Mouse (Mus musculus) layer of hippocampus, adult 9-11 months (tissue): ENCODE data around the gene Speg.

Experiments
- DNase-seq: peaks from one replicate; pipeline ENCODE4 v3.0.0; 2022

The Speg gene

DNA sequence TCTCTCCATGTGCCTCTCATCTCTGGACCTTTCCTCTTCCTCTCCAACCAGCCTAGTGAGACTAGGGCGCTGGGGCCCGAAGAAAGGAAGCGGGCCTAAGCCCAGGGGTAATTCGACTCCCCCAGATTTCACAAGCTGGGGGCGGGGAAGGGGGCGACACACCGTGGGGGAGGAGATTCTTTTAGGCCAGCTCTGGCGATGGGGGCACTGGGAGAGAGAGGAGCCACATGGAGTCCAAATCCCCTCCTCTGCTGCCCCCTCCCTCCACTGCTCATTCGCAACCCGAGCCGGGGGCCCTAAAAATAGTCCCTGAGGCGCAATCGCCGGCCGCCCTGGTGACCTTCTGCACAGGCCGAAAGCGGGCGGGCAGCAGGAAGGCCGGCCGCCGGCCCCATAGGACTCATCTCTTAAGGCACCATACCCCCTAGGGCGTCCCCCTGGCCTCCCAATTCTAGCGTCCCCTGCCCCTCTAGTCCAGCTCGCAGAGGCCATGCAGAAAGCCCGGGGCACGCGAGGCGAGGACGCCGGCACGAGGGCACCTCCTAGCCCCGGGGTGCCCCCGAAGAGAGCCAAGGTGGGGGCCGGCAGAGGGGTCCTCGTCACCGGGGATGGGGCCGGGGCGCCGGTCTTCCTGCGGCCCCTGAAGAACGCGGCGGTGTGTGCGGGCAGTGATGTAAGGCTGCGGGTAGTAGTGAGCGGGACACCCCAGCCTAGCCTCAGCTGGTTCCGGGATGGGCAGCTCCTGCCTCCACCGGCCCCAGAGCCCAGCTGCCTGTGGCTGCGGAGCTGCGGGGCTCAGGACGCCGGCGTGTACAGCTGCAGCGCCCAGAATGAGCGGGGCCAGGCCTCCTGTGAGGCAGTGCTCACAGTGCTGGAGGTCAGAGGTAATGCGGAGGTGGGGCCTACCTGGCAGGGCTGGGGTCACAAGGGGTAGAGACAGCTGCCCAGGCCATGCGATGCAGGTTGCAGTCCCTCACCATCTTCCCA lies at the start of gene Speg:
TSS of gene Speg (plus strand) at position 348 of the 987 bp plus-strand sequence.
- no peak for DNase-seq

DNA sequence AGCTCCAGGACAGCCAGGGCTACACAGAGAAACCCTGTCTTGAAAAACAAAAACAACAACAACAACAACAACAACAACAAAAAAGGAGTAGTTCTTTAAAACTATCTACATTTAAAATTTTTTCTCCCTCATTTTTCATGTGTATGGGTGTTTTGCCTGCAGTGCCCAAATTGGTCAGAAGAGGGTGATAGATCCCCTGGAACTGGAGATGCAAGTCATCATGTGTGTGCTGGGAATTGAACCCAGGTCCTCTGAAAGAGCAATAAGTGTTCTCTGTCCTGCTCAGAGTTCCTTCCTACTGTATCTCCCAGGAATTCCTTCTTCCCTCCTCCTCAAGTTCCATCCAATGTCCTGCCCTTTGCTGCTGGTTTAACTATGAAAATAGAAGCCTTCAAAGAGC lies 47.6 kb upstream of the Speg start:
- no peak for DNase-seq

DNA sequence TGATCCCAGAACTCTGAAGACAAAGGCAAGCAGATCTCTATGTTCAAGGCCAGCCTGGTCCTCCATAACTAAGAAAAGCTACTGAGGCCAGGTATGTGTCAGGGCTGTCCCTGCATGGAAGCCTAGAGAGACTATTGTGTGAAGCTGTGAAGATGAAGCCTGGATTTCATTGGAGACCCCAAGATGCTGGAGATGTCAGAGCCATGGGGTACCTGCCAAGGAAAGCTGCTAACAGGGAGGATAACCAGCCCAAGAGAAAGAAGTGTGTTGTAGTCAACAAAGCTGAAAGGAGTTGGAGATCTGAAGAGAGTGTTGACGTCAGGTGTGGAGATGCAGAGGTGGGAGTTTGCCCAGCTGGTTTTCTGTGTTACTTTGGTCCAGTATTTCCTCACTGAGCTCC lies 43.8 kb upstream of the Speg start:
- DNase-seq, result no peak

DNA sequence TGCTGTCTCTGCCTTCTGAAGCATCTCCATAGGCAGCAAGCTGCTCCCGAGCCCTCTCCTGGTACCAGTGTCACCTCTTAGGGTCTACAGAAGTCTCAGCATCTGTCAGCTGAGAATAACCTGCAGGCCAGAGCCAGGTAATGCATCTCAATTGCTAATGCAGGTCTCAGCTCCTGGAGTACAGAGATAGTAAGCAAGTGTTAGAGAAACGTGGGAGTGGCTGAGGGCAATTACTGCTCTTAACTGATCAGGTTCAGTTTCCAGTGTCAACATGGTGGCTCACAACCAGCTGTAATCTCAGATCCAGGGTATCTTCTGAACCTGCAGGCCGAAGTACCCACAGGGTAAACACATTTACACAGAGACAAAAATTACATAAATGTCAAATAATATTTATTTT lies 38.6 kb upstream of the Speg start:
- DNase-seq, result no peak

DNA sequence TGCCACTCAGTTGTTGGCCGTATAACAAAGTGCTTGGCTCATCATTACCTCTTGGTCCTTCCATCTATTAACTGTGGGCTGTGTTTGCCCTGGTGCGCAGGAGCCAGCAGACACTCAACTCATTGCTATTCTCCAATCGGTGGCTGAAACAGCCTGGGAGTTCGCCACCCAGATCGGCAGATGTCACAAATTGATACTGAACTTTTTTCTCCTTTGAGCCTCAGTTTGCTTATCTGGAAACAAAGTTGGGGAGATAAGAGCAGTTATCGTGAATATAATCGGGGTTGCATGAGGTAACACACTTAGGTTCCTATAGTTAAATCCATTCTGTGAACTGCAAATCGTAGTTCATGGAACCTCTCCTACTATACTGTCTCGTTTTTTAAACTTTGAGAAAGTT lies 38.0 kb upstream of the Speg start:
- DNase-seq, result no peak

DNA sequence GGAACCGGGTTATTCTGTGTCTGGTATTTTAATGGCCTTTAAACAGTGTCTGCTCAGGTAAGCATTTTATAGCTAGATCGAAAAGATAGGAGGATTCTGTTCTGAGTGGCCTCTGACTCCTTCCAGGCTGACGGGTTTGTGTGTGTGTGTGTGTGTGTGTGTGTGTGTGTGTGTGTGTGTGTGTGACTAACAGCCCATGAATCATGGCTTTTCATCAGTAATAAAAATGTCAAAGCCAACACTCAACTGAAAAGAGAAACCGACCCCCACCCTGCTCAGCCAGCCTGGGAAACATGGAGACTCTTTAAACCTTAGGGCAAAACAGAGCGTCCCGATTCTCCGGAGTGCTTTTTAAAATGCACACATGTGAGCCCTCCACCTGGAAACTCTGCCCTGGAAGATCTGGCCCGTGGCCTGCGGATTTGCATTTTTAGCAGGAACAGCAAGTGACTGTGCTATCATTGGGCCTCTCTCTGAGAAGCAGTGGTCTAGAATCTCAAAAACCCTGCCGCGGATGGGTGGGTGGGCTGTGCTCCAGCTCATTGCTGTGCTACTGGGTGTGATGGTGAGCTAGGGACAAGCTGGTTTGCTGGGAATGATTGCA lies 36.9 kb upstream of the Speg start:
- DNase-seq, result no peak

DNA sequence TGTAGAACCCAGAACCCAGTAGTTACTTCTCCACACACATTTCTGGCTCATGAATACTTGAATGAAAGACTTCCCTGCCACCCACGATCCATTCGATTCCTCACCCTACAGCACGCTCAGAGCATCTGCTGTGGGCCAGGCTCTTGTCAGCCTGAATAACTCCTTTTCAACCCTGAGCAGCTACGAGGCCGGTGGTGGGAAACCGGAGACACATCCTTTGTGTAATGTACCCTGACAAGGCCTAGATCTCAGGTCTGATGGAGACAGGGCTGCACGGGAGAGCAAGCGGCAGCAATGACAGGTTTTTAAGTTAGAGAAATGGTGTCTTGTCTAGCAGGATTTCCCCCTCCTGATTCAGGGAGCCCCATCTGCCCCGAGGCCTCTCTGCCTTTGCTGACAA lies 35.8 kb upstream of the Speg start:
- no peak for DNase-seq

DNA sequence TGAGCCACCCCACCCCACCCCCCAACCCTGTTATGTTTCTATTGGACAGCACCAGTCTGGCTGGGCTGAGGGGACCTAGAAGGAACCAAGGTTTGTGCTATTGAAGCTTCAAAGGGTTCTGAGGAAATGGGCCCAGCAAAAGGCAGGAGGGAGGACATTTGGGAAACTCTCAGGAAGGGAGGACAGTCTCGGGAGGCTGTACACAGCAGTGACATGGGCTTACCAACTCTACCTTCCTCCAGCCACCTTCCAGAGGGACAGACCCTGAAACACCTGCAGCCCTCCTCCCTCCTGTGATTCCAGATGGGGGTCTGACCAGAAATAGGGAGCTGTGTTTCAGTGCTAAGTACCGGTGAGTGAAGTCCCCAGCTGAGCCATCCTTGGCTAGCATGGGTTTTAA lies 34.6 kb upstream of the Speg start:
- DNase-seq, result no peak

DNA sequence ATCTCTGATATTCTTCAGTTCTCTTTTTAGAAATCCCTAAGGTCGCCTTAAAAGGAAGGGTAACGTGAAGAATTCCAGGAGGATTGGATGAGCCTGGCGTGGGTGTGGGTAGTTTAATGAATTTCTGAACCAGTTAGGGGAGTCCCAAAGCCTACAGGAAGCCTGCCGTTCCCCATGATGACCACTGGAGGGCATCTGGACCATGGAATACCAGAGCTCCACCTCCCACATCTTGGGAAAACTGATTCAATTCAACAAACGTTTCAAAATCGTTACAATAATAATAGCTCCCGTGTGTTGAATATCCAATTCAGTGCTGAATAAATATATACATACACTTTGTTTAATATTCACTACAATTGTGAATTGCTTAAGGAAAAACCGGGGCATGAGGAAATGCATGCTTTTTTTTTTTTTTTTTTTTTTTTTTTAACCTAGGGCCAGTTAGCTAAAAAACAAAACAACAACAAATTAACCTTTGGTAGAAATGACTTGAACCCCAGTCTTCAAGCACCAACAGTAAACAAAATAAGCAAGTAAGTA lies 32.2 kb upstream of the Speg start:
- DNase-seq, result peak; percentile 68

DNA sequence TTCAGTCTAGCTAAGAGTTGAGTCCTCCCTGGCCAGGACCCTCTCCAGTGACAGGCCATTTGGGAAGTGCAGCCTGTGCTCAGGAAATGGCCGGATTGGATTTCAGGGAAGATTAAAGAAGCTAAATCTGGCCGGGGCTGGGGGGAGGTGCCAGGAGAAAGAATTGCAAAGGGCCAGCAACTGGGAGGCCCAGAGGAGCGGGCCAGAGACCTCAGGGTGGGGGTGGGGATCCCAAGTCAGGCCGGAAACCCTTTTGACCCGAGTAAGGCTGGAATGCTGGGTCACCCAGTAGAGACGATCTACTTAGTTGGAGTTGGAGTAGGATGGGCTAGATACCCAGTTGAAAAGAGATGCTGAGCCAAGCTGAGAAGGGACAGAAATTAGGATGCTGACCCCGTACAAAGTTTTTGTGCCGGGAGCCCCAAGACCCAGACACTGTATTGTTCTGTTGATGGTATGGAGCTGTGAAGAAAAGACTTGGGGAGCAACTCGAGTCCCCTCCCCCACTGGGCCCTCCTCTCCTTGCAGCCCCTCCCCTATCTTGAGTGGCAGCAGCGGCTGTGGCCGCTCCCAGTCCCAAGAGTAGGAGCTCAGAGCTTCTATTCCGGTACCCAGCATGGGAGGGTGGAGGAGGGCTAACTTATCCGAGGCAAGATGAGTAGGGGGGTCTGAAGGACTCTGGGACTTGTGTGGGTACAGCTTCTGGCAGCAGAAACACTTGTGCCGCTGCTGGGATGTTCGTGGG lies 30.6 kb upstream of the Speg start:
- DNase-seq, result no peak

DNA sequence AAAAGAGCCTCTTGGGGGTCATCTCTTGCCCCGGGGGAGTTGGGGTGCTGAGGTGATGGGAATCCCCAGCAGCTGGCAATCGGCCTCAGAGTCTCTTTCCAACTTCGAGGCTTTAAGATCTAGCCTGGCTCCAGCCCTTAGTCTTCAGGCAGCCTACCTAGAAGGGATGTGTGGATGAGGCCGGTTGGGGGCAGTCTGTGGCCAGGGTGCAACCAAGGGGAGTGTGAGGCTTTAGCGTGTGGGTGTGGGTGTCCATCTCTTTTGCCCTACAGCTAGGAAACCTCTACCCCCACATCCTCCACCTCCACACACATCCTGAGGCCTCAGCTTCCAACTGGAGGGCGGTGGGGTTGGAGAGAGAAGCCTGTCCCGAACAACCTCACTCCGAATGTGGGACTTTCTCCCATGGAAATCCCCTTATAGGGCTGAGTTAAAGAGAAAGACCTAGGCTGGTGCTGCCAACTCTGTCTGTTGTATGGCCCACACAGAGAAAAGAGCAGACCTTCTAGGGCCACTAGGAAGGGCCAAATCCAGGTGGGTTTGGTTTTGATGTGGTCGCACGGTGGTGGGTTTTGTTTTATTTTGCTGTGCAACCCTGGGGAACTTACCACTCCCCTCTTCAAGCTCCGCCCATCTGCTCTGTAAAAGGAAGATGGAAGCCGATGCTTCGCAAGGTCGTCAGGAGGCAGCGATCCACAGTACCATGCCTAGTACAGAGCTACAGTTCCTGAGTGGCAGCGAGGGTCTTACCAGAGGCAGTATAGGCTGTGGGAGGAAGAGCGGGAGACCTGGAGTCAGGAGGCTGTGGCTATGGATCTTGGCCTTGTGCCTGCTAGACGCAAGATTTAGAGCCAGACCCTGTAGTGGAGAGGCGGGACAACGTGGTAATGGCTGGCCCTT lies 29.8 kb upstream of the Speg start:
- DNase-seq, result no peak

DNA sequence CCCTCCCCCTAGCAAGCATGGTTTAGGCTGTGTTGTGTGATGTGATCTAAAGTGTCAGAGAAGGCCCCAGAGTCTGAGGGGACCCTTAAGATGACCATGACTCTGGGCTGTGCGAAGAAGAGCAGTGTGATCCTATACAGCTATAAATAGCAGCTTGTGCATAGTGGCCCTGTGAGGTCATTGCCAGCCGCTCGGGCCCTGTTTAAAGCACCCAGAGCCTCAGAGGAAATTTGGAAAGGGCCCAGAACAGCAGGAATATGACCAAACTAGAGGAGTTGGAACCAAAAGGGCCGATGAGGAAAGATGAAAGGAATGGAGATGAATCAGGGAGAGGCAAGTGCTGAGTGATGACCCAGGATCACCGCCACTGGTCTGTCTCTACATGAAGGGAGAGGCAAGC lies 27.8 kb upstream of the Speg start:
- no peak for DNase-seq

DNA sequence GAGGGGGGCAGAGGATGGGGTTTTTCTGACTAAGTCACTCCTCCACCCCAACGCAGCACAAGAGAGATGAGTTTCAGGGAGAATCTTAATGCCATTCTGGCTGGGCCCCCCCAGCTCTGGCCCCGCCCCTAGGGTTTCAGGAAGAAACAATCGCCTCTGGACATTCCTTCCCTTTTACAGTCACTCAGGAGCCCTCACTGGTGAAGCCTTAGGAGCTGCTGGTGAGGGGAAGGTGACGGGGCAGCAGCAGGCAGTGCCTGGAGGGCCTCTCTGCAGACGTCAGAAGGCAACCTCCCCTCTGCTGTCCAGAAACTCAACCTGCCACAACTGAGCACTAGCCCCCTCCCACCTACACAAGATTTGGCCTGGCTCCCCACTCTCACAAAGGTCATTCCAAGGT lies 25.8 kb upstream of the Speg start:
- DNase-seq, result no peak

DNA sequence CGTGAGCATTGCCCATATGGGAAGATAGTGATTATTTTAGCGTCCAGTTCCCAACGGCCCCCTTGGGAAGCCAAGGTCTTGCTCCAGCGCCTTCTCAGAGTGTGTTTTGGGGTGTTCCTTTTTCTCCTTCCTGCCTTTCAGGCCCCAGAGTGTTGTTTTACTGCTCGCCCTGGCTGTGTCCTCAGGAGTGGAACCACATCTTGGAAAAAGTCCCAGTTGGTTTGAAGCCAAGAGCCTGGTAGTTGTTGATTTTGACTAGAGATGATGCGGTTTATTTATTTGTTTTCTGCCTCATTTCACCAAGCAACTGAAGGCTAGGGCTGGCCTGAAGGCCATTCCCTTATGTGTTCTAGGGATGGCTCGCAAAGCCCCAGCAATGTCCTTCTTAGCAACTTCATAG lies 17.8 kb upstream of the Speg start:
- DNase-seq, result no peak

DNA sequence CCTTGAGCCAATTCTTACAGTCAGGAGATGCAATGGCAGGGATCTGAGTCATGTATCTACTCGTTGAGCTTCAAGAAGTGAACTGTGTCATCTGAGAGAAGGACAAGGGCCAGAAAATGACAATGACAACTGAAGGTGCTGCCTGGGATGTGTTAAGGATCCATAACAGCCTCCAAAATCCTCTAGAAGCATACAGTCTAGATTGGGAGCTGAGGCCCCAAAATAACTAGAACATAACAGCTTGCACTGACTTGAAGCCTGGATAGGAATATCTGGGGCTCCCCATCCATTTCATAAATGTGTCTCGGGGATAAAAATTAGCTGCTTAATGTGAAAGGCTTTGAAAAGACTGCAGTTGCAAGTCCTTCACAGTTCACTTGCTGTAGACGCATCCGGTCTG lies 17.1 kb upstream of the Speg start:
- no peak for DNase-seq

DNA sequence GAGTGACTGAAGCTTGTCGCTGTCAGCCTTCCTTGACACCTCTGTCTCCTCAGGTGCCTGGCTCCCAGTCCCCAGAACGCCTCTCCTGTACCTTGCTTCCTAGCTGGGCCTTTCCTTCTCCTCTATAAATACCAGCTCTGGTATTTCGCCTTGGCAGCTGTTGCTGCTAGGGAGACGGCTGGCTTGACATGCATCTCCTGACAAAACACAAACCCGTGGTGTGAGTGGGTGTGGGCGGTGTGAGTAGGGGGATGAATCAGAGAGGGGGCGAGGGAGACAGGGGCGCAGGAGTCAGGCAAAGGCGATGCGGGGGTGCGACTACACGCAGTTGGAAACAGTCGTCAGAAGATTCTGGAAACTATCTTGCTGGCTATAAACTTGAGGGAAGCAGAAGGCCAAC lies 15.8 kb upstream of the Speg start:
- peak; percentile 53 for DNase-seq

DNA sequence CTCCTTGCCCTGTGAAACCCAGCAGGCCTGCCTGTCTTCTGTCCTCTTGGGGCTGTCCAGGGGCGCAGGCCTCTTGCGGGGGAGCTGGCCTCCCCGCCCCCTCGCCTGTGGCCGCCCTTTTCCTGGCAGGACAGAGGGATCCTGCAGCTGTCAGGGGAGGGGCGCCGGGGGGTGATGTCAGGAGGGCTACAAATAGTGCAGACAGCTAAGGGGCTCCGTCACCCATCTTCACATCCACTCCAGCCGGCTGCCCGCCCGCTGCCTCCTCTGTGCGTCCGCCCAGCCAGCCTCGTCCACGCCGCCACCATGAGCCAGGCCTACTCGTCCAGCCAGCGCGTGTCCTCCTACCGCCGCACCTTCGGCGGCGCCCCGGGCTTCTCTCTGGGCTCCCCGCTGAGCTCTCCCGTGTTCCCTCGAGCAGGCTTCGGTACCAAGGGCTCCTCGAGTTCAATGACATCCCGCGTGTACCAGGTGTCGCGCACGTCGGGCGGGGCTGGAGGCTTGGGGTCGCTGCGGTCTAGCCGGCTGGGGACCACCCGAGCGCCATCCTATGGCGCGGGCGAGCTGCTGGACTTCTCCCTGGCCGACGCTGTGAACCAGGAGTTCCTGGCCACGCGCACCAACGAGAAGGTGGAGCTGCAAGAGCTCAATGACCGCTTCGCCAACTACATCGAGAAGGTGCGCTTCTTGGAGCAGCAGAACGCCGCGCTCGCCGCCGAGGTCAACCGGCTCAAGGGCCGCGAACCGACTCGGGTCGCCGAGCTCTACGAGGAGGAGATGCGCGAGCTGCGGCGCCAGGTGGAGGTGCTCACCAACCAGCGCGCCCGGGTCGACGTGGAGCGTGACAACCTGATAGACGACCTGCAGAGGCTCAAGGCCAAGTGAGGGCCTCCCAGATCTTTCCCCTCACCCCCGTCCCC lies 14.7 kb upstream of the Speg start, which contains the start of gene Des:
TSS of gene Des (plus strand) at position 218 of the 920 bp plus-strand sequence.
- no peak for DNase-seq

DNA sequence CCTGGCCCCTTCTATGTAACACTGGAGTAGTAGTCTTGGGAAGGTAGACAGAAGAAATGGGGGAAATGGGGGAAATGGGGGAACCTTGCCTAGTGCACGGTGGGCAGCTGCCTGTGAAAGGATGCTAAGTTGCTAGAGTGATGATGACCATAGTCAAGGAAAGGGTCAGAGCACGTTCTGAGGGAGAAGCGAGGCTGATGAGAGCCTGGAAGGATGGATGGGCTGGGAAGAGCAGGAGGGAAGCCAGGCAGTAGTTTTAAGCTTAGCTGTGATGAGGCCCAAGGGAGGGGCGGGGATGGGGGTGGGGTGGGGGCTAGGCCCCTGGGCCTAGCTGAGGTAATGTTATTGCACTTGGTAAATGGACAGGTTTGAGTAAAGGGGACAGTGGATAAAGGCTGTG lies 14.0 kb upstream of the Speg start:
- DNase-seq, result no peak

DNA sequence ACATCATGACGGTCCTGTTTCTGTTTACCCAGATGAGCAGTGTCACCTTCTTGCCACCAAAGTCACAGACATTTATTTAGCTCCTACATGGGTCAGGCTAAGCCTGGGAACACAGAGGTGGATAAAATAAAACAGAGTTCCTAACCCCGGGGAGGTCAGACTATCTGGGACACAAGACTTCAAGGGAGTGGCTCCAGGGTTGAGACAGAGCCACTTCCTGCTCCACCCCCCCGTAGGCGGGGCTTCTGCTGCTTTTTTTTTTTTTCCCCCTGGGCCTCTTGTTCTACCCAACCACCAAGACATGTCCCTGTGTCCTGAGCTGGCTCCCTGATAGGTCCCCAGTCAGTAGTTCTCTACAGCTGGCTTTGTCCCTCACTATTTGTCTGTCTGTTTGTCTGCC lies 13.3 kb upstream of the Speg start:
- DNase-seq, result no peak

DNA sequence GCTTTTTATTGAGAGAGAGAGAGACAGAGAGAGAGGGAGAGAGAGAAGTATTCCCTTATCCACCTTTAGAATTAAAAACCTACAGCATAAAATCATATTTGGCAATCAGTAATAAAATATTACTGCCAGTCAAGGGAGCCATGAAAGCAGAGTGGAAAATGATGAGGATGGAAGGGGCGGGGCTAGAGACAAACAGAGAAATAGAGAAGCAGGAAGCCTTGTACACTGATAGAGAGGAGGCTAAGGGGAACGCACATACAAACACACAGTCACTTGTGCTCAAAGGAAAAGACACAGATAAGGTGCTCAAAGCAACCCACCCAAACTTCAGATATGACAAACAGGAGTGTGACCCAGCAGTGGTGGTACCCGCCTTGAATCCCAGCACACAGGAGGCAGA lies 11.2 kb upstream of the Speg start:
- no peak for DNase-seq

DNA sequence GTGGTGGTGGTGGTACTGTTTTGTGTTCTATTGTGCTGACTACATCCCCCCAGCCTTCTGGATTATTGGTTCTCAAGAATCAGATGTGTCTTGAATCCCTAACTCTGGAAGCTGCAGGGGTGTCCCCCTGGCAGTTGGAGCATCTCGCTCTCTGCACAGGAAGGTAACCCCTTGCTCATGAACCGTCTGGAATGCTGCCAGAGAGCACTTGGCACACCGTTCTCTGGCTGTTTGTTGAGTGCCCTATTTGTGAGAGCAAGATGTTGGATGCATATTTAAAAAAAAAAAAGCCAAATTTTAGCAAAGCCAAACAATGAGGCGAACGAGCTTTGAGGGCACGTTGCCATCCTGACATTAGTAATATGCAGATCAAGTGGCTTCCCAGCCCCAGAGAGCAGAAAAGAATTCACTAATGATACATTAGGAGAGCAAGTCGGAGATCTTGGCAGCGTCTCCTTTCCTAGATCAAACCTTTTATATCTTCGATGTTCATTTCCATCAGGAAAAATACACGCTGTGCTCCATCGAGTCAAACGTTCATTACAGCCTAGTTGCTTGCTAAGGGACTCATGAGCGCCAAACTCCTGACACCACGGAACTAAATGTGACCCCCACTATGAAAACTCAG lies 9.5 kb upstream of the Speg start:
- DNase-seq, result no peak
